Mouse (Mus musculus): ENCODE results near the gene Tmem51. TPM values are rescaled to one million over a fixed set of nuclear protein-coding genes. Genes with fewer than 3 reads are reported as not detected.

Gene Tmem51
- total and polyA plus RNA-seq, 3 experiments = not detected

- no peak overlapping the region for H3K9ac ChIP-seq (ENCODE audit: control insufficient read depth, low read depth, low read length, poor library complexity, severe bottlenecking)
- no peaks in the 10 kb centered on the region for H3K27me3 ChIP-seq (ENCODE audit: control insufficient read depth in 1 of 2, insufficient read depth in 2 of 2, low read length in 2 of 2)
- H3K27ac ChIP-seq (ENCODE audit: control insufficient read depth, low read depth, low read length) = no peak overlapping the region
Observed at GRCm38 (mm10) chr4:142098303-142098702, 14.2 kb upstream of the Tmem51 start.

DNA sequence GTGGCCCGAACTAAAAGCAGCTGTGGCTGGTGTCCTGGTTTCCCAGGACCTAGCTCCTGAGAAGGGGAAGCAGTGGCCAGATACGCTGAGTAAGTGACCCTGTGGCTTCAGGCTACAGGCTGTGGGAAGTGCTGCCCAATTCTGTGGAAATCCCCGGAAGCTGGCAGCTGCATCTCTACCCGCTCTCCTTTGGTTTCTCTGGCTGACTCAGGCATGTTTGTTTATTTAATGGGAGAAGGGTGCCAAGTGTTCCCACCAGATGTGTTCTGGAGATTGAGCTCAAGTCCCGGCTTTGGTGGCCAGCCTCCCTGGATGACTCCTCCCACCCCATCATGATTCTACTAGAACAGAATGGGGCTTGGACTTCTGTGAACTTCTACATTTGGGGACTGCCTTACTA is 13.8 kb upstream of the Tmem51 start:
- Histone ChIP-seq H3K9me3 (replicated peaks; ENCODE audit: insufficient read depth, low read length) (no peaks in the 10 kb centered on the region), H3K36me3 (ENCODE audit: control insufficient read depth in 1 of 2, insufficient read depth in 2 of 2, low read length in 2 of 2) (no peaks in the 10 kb centered on the region), H3K4me3 (ENCODE audit: control insufficient read depth in 1 of 2, insufficient read depth in 1 of 2, low read depth in 2 of 2, low read length in 2 of 2) (no peak overlapping the region), H3K4me1 (ENCODE audit: control insufficient read depth in 1 of 2, insufficient read depth in 2 of 2, low read length in 2 of 2) (no peaks in the 10 kb centered on the region), H3K27me3 (ENCODE audit: control insufficient read depth in 1 of 2, insufficient read depth in 2 of 2, low read length in 2 of 2) (no peaks in the 10 kb centered on the region), H3K79me2 (ENCODE audit: control insufficient read depth, insufficient read depth, low read length, poor library complexity) (no peaks in the 10 kb centered on the region), H3K9ac (ENCODE audit: control insufficient read depth, low read depth, low read length, poor library complexity, severe bottlenecking) (no peak overlapping the region), H3K27ac (ENCODE audit: control insufficient read depth, low read depth, low read length) (no peak overlapping the region)
- no peak for DNase-seq (ENCODE audit: low read depth, low spot score)
- TF ChIP-seq TBP (IDR thresholded peaks at IDR 0.05; ENCODE audit: low read depth, low read length) (no peak), TAL1 (IDR thresholded peaks at IDR 0.05; ENCODE audit: low read length) (no peak), USF2 (IDR thresholded peaks at IDR 0.05; ENCODE audit: borderline replicate concordance in 1 of 2, insufficient read depth in 1 of 2, low read depth in 1 of 2, low read length in 2 of 2) (no peak), ZNF384 (IDR thresholded peaks at IDR 0.05; ENCODE audit: low read depth, low read length) (no peak), MYB (IDR thresholded peaks at IDR 0.05; ENCODE audit: low read depth, low read length) (no peak)

More at GRCm38 (mm10) chr4:142098303-142098702, 14.2 kb upstream of the Tmem51 start:
- H3K79me2 ChIP-seq (ENCODE audit: control insufficient read depth, insufficient read depth, low read length, poor library complexity) = no peaks in the 10 kb centered on the region
- H3K9me3 ChIP-seq (replicated peaks; ENCODE audit: insufficient read depth, low read length) = no peaks in the 10 kb centered on the region
- no peaks in the 10 kb centered on the region for H3K4me1 ChIP-seq (ENCODE audit: control insufficient read depth in 1 of 2, insufficient read depth in 2 of 2, low read length in 2 of 2)
- no peak overlapping the region for H3K4me3 ChIP-seq (ENCODE audit: control insufficient read depth in 1 of 2, insufficient read depth in 1 of 2, low read depth in 2 of 2, low read length in 2 of 2)
- no peak for DNase-seq (ENCODE audit: low read depth, low spot score)
- H3K36me3 ChIP-seq (ENCODE audit: control insufficient read depth in 1 of 2, insufficient read depth in 2 of 2, low read length in 2 of 2) = no peaks in the 10 kb centered on the region
- TF ChIP-seq POLR2AphosphoS2 (IDR thresholded peaks at IDR 0.05; ENCODE audit: low read length) (no peak), CTCF (IDR thresholded peaks at IDR 0.05 in 2 of 3, conservative IDR thresholded peaks at IDR 0.05 in 1 of 3; ENCODE audit: control insufficient read depth in 1 of 3, insufficient read depth in 1 of 3, low read depth in 2 of 3, low read length in 3 of 3, poor library complexity in 1 of 3, severe bottlenecking in 1 of 3) (0 out of 6 replicates have a peak, but pooled peaks of 1 of the 3 experiments have one; percentile 18), SMC3 (IDR thresholded peaks at IDR 0.05; ENCODE audit: low read depth, low read length) (0 out of 2 replicates have a peak, but pooled peaks have one; percentile 4)

DNA sequence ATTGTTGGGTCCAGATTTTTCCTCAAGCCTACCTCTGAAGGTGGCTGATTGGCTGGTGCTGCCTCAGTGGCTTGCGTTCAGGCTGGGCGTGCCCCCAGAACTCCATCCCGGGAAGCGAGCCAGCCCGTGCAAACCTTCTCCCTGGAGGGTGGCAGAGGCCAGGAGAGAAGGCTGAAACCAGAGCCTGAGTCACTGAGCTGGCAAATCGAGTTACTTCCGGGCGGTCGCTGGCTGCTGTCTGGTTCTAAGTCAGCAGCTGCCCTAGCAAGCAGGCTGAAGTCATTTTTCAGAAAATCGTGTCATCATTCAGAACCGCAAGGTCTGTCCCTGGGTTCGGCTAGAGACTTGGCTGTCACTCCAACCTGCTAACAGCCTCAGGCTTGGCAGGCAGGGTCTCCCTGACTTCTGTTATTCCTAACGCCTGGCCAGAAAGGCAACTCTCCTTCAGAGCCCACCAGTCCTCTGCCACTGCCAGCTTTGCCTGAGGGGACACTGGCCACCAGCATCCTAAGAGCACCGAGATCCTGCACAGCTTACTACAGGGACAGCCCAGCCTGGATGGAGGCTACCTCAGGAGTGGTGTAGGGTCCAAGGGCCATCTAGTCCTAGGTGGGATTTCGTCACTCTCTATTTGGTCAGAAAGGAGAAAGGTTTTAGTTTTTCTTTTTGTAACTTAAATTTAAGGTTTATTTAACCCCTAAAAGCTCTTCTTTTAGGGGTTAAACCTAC is 11.6 kb upstream of the Tmem51 start:
- Histone ChIP-seq H3K4me3 (ENCODE audit: control insufficient read depth in 1 of 2, insufficient read depth in 1 of 2, low read depth in 2 of 2, low read length in 2 of 2) (no peak overlapping the region), H3K79me2 (ENCODE audit: control insufficient read depth, insufficient read depth, low read length, poor library complexity) (no peaks in the 10 kb centered on the region), H3K9me3 (replicated peaks; ENCODE audit: insufficient read depth, low read length) (no peaks in the 10 kb centered on the region), H3K27ac (ENCODE audit: control insufficient read depth, low read depth, low read length) (no peak overlapping the region), H3K27me3 (ENCODE audit: control insufficient read depth in 1 of 2, insufficient read depth in 2 of 2, low read length in 2 of 2) (no peaks in the 10 kb centered on the region), H3K4me1 (ENCODE audit: control insufficient read depth in 1 of 2, insufficient read depth in 2 of 2, low read length in 2 of 2) (no peaks in the 10 kb centered on the region), H3K36me3 (ENCODE audit: control insufficient read depth in 1 of 2, insufficient read depth in 2 of 2, low read length in 2 of 2) (no peaks in the 10 kb centered on the region), H3K9ac (ENCODE audit: control insufficient read depth, low read depth, low read length, poor library complexity, severe bottlenecking) (no peak overlapping the region)
- TF ChIP-seq ZMIZ1 (IDR thresholded peaks at IDR 0.05; ENCODE audit: low read depth, low read length) = no peak
- no peak for TF ChIP-seq MXI1 (IDR thresholded peaks at IDR 0.05; ENCODE audit: low read depth, low read length)
- TF ChIP-seq POLR2A (IDR thresholded peaks at IDR 0.05; ENCODE audit: control insufficient read depth in 1 of 2, insufficient read depth in 1 of 2, low read depth in 1 of 2, low read length in 2 of 2, poor library complexity in 1 of 2) = no peak
- TF ChIP-seq E2F4 (IDR thresholded peaks at IDR 0.05; ENCODE audit: borderline replicate concordance, low read depth, low read length) = no peak
- no peak for TF ChIP-seq TBP (IDR thresholded peaks at IDR 0.05; ENCODE audit: low read depth, low read length)
- no peak for TF ChIP-seq RCOR1 (IDR thresholded peaks at IDR 0.05; ENCODE audit: low read depth, low read length)
- TF ChIP-seq JUND (IDR thresholded peaks at IDR 0.05; ENCODE audit: low read depth, low read length) = no peak
- no peak for TF ChIP-seq SIN3A (IDR thresholded peaks at IDR 0.05; ENCODE audit: low read length)
- no peak for TF ChIP-seq MAZ (IDR thresholded peaks at IDR 0.05; ENCODE audit: low read depth, low read length)
- no peak for TF ChIP-seq GABPA (IDR thresholded peaks at IDR 0.05; ENCODE audit: low read depth, low read length)
- no peak for TF ChIP-seq USF2 (IDR thresholded peaks at IDR 0.05; ENCODE audit: borderline replicate concordance in 1 of 2, insufficient read depth in 1 of 2, low read depth in 1 of 2, low read length in 2 of 2)
- no peak for TF ChIP-seq MAFK (IDR thresholded peaks at IDR 0.05; ENCODE audit: borderline replicate concordance, low read depth, low read length)
- TF ChIP-seq EP300 (IDR thresholded peaks at IDR 0.05; ENCODE audit: low read depth in 1 of 2, low read length in 2 of 2) = no peak
- DNase-seq (ENCODE audit: low read depth, low spot score) = no peak

Measured in MEL (cell line).